ENCODE assay signal across 16 mouse cellular contexts in the genomic region with DNA sequence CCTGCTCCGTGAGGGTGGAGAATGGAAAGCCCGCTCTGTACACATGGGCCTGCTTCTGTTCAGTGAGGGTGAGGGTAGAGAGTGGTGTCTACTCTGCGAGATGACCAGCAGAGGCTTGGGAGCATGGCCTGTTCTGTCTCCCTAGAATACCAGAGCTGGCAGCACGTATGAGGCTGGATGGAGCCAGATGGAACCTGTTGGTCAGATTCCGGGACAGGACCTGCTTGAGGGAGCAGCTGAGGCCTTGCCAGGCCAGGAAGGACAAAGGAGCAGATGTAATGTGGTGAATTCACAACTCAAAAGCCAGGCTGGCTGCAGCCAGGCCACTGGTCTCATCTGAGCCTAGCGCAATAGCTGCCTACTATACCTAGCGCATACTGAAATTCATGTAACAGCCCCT. TPM values are rescaled to one million over a fixed set of nuclear protein-coding genes. Genes with fewer than 3 reads are reported as not detected.
A peak's percentile ranks its signal among the peaks of the same experiment; 100 is the strongest.
DNase-seq lines count a peak whose midpoint lies in the region; ATAC-seq and TF ChIP-seq lines count a peak whose summit lies in the region.
"Had no signal": no experiment of that assay in that cellular context is flagged by ENCODE, and none has a peak within 500 bp of the region (broad histone marks: within the 10 kb centered on the region; RNA-seq: fewer than 3 reads in every experiment).

No protein-coding gene starts in this region.

- H3K36me3 ChIP-seq in kidney, embryonic 14.5 days (ENCODE audit: control insufficient read depth, insufficient read depth, low read length), result no peaks in the 10 kb centered on the region
- H3K36me3 ChIP-seq in kidney, adult 2 months (ENCODE audit: control insufficient read depth, insufficient read depth, low read length), result no peaks in the 10 kb centered on the region
- no peaks in the 10 kb centered on the region for H3K36me3 ChIP-seq in limb, embryonic 10.5 days
- no peaks in the 10 kb centered on the region for H3K36me3 ChIP-seq in heart, embryonic 11.5 days (ENCODE audit: control insufficient read depth, insufficient read depth, low read length)
- H3K36me3 ChIP-seq: heart, embryonic 12.5 days had no signal

- H3K27me3 ChIP-seq in kidney, embryonic 14.5 days (ENCODE audit: control insufficient read depth, insufficient read depth, low read length), result no peaks in the 10 kb centered on the region
- no peaks in the 10 kb centered on the region for H3K27me3 ChIP-seq in kidney, adult 2 months (replicated peaks; ENCODE audit: control insufficient read depth, insufficient read depth, low read length)
- no peaks in the 10 kb centered on the region for H3K27me3 ChIP-seq in limb, embryonic 10.5 days (ENCODE audit: low read depth, poor library complexity, severe bottlenecking)
- no peaks in the 10 kb centered on the region for H3K27me3 ChIP-seq in heart, embryonic 11.5 days (ENCODE audit: control insufficient read depth, insufficient read depth, low read length)
- H3K27me3 ChIP-seq: heart, embryonic 12.5 days had no signal

- no peak for TF ChIP-seq POLR2A in kidney, adult 2 months (IDR thresholded peaks at IDR 0.05; ENCODE audit: low read depth, low read length)

- 92% methylated on average over 7 of the region's 7 CpGs for WGBS in kidney, embryonic 14.5 days
- 72% methylated on average over 7 of the region's 7 CpGs for WGBS in kidney, adult 2 months
- WGBS in limb, embryonic 10.5 days, result 93% methylated on average over 7 of the region's 7 CpGs
- 84% methylated on average over 7 of the region's 7 CpGs for WGBS in heart, embryonic 11.5 days (ENCODE audit: insufficient replicate concordance)

- H3K4me2 ChIP-seq in kidney, embryonic 14.5 days (replicated peaks; ENCODE audit: low read depth, low read length), result no peak overlapping the region
- no peak overlapping the region for H3K4me2 ChIP-seq in heart, embryonic 11.5 days
- H3K4me2 ChIP-seq: heart, embryonic 12.5 days had no signal

- no peaks in the 10 kb centered on the region for H3K4me1 ChIP-seq in kidney, embryonic 14.5 days (ENCODE audit: control insufficient read depth, insufficient read depth, low read length)
- H3K4me1 ChIP-seq in kidney, adult 2 months (ENCODE audit: control insufficient read depth, insufficient read depth, low read length), result no peaks in the 10 kb centered on the region
- peaks cover 42% of the 10 kb centered on the region for H3K4me1 ChIP-seq in limb, embryonic 10.5 days
- no peaks in the 10 kb centered on the region for H3K4me1 ChIP-seq in heart, embryonic 11.5 days (ENCODE audit: control insufficient read depth, insufficient read depth, low read length)

- peak; percentile 62 for DNase-seq in kidney, adult 11 months
- DNase-seq in cerebellum, adult 8-10 months, result peak; percentile 80
- peak; percentile 58 for DNase-seq in kidney, adult 2 months
- no peak for DNase-seq in limb, embryonic 10.5 days (ENCODE audit: low spot score)
- DNase-seq in right cerebral cortex, postnatal 14 days, result no peak
- DNase-seq: adrenal gland, adult 2 months; embryo, embryonic 11 days; gastrocnemius, postnatal 36 days; left cerebral cortex, postnatal 4 days; right cerebral cortex, postnatal 25 days had no signal

- H3K4me3 ChIP-seq in kidney, embryonic 14.5 days (ENCODE audit: low read length), result no peak overlapping the region
- H3K4me3 ChIP-seq in kidney, adult 2 months (ENCODE audit: insufficient read depth, low read depth, low read length), result no peak overlapping the region
- no peak overlapping the region for H3K4me3 ChIP-seq in limb, embryonic 10.5 days
- H3K4me3 ChIP-seq in heart, embryonic 11.5 days (ENCODE audit: low read depth, low read length), result no peak overlapping the region
- H3K4me3 ChIP-seq: erythroblast, embryonic 14.5 days; heart, embryonic 12.5 days had no signal

- no peak for TF ChIP-seq CTCF in kidney, adult 2 months (conservative IDR thresholded peaks at IDR 0.05; ENCODE audit: insufficient read depth, insufficient read length, low read depth, low read length)

- H3K9me3 ChIP-seq in kidney, embryonic 14.5 days (ENCODE audit: control insufficient read depth, low read length), result no peaks in the 10 kb centered on the region
- no peaks in the 10 kb centered on the region for H3K9me3 ChIP-seq in limb, embryonic 10.5 days (replicated peaks)
- no peaks in the 10 kb centered on the region for H3K9me3 ChIP-seq in heart, embryonic 11.5 days (replicated peaks; ENCODE audit: control insufficient read depth, low read length)
- H3K9me3 ChIP-seq: heart, embryonic 12.5 days had no signal

- no peak overlapping the region for H3K9ac ChIP-seq in kidney, embryonic 14.5 days (ENCODE audit: low read depth, low read length)
- H3K9ac ChIP-seq in heart, embryonic 11.5 days (ENCODE audit: low read depth, low read length), result no peak overlapping the region
- H3K9ac ChIP-seq: heart, embryonic 12.5 days; liver, embryonic 14.5 days had no signal

- no peak overlapping the region for H3K27ac ChIP-seq in kidney, embryonic 14.5 days (ENCODE audit: low read depth, low read length)
- H3K27ac ChIP-seq in kidney, adult 2 months (ENCODE audit: insufficient read depth, low read depth, low read length), result no peak overlapping the region
- peak overlapping the region; percentile 61 for H3K27ac ChIP-seq in limb, embryonic 10.5 days
- no peak overlapping the region for H3K27ac ChIP-seq in heart, embryonic 11.5 days (ENCODE audit: low read depth, low read length)
- H3K27ac ChIP-seq: liver, embryonic 14.5 days had no signal

- no peak for ATAC-seq in kidney, embryonic 14.5 days (ENCODE audit: low FRiP score, low TSS enrichment)
- ATAC-seq in heart, embryonic 11.5 days (replicated peaks; ENCODE audit: insufficient number of reproducible peaks, low FRiP score, low TSS enrichment), result no peak
- ATAC-seq: lung, postnatal 0 days had no signal

RNA-seq across cellular contexts. Expression of a gene that starts 40.4 kb away (rescaled TPM):
- polyA plus RNA-seq in kidney, embryonic 14.5 days (2014; fragmentation: Nextera tagmentation; extraction: Ambion mirVana), result 63.4 and 73.8 TPM in 2 replicates
- polyA plus RNA-seq in kidney, adult 2 months (2012; rRNA removed), result 68.9 and 75.5 TPM in 2 replicates
- 104 and 107 TPM in 2 replicates for polyA plus RNA-seq in limb, embryonic 10.5 days (2016; fragmentation: Nextera tagmentation; extraction: Ambion mirVana)
- 64.9 and 66.8 TPM in 2 replicates for polyA plus RNA-seq in heart, embryonic 11.5 days (2014; fragmentation: Nextera tagmentation; extraction: Ambion mirVana)

Comparison
In these comparisons a context has a peak if more than half of its experiments do, and no peak if none do; other contexts are left out.
1. DNase-seq: peak in kidney, adult 11 months (single experiment), cerebellum, adult 8-10 months (single experiment) and kidney, adult 2 months (single experiment); none in limb, embryonic 10.5 days (single experiment) and right cerebral cortex, postnatal 14 days (single experiment).